Mouse (Mus musculus) heart, adult 18-20 months (tissue): ENCODE results near the gene Ttc29. TPM values are rescaled to one million over a fixed set of nuclear protein-coding genes. Genes with fewer than 3 reads are reported as not detected.

Source experiments
- DNase-seq, 2 experiments: peaks; one replicate each; pipeline ENCODE4 v3.0.0; 2021 to 2022; ENCODE audit warnings: mixed read lengths in 1 of 2
- total RNA-seq, 2 experiments: library from RNA; stranded (reverse); gene quantifications; 2 replicates each; pipeline ENCODE4 v1.2.3; 2021

The Ttc29 gene
- total RNA-seq, 2 experiments from 2014 or later = 0.26 TPM; not detected in 1

DNA sequence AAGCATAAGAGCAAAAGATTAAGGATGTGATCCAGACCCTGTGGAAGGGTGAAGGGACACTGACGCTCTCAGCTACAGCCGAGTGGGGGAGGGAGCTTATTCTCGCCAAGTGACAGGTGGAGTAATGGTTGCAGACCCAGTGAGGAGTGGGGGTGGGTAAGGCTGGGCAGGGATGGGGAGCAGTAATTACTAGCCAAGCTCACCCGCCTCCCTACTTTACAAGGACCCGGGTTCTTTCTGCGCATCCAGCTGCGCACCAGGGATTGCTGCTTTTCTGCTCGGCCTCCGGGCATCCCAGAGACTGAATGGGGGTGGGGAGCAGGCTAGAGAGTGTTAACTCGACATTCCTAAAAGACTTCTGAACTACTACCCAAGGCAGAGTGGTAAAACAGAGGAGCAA, 213.4 kb downstream of the Ttc29 start:
- no peak for DNase-seq

DNA sequence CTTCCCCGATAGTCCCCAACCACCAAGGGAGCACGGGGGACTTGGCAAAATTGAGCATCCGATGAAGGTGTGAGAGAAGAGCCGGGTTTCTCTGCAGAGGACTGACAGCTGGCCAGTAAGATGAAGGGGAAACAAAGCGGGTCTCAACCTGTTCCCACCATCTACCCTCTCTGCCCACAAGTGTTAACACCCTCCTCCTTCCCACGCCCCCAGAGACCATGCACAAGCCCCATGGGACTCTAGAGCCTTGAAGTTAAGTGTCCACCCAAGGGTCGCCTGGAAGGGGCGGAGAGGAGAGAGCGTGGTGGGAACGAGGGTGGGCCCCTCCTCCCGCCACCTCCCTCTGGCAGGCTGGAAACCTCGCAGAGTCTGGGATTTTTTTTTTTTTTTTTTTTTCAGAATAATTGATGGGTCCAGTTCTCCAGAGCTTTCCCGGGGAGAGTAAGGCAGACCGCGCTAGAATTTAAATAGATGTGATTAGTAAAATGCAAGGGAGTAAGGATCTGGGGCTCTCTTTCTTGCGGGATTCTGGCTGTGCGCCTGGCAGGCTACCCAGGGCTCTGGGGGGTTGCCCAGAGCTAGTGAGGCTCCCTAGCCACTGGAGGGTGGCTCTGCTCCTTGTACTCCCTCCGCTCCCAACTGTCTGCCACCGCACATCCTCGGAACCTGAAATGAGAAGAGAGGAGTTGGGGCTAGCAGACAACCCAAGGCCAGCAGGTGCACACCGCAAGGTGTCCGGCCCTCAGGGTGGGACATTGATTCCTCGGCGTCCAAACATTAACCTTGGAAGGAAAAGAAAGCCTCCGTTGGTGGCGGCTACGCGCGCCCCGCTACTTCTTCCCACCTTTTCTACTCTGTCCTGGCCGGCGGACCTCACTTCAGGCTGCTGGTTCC, 214.0 kb downstream of the Ttc29 start:
- DNase-seq = no peak

DNA sequence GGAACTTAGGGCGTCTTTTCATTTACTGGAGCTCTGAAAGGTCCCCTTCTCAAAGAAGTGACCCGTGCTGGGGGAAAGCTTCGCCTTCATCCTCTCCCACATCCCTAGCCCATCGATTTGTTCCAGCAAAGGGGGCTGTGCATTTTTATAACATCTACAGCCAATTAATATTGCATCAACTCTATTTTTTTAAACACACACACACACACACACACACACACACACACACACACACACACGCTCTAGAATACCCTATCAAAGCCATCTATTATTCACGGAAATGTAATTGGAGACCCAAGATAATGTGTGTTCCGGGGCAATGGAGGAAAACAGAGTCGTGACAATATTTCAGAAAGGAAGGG, 214.7 kb downstream of the Ttc29 start:
- DNase-seq = no peak

DNA sequence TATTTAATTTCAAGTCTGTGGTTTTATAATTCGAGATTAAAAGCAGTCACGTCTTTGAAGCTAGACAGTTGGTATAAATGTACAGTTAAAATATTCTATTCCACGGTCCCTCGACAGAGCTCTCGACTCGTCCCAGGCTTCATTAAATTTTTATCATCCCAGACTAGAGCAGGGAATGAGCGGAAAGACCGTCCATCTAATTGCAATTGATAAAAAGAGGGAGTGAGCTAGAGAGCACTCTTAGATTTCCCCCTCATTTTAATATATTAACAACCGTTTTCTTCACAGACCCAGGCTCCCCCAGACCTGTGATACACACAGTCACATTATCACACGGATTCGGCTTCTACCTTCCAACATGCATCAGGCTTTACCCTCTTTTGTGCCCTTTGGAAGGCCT, 215.1 kb downstream of the Ttc29 start:
- no peak for DNase-seq

DNA sequence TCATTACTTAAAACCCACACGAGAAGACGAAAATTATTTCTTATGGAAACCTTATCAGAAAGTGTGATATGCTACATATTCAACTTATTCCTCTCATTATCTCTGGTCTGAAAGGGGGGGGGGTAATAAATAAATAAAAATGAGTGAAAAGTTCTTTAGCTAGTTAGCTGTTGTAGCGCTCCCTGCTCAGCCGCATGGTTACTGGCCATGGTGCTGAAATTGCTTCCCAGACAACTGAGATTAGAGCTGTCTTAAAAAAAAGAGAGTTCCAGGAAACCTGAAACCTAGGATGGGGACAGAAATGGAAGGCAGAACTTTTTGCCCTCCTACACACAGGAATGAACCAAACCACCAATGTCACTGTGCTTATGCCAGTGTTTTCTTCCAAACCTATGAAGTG, 218.3 kb downstream of the Ttc29 start:
- peak in 1 of 2 experiments; percentile 46 for DNase-seq

DNA sequence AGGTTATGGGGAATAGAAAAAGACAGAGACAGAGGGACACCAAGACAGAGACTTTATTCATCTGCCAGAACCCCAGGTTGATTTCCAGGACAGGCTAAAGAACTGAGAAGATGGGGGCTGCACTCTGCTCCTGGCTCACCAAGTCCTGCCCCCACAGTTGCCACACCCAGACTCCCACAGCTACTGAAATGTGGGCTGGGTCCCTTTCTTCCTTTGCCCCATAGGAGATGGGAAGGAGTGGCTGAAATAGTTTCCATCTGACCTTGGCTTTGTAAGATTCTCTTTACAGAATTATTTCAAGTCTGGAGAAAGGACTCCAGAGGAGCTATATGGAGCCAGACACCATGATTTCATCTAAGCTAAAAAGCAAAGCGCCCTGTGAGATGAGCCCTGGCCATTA, 219.4 kb downstream of the Ttc29 start:
- no peak for DNase-seq

DNA sequence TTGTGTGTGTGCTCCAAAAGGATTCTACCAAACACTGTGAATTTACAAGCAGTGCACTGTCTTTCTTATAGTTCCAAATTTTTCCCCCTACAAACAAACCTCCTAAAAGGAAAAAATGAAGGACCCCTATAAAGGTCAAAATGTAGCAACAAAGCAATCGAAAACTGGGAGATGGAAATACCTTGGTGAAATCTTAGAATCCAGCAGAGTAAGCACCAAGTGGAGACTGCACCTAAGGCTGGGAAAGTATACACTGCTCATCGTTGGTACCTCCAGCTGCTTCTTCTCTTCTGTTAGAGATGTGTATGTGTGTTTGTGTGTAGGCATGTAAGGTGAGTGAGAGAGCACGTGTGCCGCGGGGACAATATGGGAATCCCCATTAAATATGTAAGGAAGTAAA, 220.2 kb downstream of the Ttc29 start:
- no peak for DNase-seq

DNA sequence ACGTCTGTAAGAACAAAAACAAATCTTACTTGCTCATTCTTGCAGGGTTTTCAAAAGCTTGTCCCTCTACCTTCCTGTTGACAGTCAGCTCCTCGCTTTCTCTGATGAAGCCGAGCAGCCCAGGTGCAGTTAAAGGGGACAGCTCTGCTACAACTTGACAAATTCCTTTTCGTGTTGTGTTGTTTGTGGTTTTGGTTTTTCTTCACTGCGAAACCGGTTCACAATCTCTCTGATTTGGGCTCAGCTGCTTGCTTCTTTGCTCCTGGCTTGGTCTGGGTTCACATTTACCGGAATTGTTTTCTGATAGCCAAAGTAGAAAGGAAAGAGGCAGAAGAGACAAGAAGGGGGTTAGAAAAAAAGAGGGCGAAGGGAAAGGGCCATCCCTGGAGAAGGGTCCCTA, 221.2 kb downstream of the Ttc29 start:
- no peak for DNase-seq

DNA sequence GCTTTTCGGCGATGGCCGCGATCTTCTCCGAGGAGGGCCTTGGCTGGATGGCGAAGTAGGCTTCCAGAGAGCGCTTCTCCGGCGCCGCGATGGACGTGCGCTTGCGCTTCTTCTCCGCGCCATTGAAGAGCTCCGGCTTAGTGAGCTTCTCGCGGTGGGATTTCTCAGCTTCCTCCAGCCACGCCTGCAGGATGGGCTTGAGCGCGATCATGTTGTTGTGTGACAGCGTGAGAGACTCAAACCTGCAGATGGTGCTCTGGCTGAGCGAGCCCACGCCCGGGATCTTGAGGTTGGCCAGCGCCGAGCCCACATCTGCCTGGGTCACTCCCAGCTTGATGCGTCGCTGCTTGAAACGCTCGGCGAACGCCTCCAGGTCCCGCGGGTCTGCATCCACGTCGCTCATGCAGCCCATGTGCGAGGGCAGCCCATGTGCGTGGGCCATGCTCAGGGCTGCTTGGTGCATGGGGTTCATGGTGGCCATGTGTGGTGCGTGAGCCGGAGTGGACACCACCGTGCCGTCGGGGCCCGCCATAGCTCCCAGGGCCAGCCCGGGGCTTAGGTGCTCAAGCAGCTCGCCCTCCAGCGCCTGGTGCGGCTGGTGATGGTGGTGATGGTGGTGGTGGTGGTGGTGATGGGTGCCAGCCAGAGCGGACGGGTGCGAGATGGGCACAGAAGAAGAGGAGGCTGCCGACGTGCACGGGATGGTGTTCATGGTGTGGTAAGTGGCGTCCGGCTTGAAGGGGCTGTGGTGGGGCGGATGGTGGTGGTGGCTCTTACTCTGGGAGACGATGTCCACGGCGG, 221.9 kb downstream of the Ttc29 start:
- DNase-seq = no peak

DNA sequence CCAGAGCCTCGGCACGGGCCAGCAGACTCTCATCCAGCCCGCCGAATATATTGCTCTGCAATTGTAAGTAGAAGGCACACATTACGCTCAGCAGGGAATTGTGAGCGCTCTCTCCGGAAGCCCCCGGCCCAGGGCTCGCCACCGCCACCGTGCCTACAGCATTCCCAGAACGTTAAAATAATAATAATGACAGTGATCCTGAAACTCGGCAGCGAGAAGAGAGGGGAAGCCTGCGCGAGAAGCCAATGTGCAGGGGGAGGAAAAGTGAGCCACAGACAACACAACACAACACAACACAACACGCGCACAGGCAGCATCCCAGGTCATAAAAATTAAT, 222.5 kb downstream of the Ttc29 start:
- DNase-seq = no peak

DNA sequence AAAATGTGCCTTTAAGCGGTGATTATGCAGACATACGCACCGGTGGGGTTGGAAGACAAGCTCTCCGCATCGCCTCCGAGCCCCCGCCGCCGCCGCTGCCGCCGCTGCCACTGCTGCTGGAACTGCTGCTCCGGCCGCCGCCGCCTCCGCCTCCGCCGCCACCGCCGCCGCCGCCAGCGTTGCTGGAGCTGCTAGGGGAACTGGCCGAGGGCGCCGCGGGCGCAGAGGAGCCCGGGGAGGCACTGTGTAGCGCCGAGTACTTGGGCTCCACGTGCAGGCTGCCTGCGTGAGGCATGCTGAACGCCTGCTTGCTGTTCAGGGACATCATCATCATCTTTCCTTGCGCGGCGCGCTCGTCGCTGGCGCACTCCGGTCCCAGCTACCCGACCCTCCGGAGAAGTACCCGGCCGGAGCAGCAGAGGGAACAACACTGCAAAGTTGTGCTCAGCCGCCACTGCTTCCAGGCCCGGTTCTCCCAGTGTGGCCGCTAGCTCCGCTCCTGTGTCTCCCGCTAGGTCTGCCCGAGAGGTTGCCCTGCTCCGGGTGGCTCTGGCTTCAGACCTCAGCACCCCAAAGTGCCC, 223.1 kb downstream of the Ttc29 start, which contains the start of gene Pou4f2:
Gene Pou4f2 (minus strand): TSS at position 575 of the 581 bp plus-strand sequence.
- DNase-seq = no peak

DNA sequence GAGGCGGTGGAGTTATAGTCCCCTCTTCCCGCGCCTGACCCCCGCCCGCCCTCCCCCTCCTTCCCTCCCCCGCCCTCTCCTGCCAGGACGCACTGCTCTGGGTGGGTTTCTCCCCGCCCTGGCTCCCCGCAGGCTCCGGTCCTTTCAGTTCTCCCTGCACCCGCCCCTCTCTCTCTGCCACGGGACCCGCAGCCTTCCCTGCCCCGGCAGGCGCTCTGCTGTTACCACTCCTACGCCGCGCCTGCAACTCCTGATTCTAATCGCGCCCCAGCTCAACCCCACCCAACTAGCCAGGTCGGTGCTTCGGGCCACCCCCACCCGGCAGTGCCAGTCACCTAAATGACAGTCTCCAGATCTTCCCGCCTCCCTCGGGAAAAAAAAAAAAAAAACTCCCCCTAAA, 223.6 kb downstream of the Ttc29 start:
- DNase-seq = no peak

DNA sequence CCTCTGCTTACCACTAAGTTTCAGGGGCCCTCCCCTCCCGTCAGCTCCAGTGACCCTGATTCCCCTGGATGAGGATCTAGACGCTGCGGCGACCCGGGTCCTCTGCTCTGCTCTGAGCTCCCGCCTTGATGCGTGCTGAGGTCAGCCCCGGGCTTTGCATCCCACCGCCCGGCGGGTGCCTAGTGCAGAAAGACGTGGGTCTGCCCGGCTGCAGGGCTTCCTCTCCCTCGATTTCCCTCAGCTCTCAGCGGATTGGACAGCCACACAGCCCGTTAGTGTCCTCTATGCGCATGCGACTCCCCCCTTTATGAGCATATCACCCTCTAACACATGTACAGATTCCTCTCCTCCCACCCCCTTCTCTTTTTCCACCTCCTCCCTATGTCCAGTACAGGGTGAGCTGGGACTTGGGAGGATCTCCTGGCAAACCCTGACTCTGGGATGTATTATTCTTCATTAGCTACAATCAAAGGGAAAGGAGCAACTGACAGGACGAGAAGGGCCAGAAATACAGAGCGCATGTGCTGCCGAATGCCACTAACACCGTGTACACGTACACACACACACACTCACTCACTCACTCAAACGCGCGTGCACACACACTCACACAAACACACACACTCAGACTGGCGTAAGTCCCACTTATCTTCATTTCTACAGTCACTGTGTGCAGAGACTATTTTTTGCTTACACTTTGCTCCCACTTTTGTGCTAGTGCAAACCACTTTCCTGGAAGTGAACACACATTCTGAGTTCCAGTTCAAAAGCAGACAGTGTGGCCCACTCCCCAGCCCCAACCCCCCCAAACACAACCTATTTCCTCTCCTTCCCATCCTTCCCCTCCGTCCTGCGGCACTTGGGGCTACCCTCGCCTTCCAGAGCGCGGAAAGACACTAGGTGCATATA, 224.3 kb downstream of the Ttc29 start:
- DNase-seq = no peak

DNA sequence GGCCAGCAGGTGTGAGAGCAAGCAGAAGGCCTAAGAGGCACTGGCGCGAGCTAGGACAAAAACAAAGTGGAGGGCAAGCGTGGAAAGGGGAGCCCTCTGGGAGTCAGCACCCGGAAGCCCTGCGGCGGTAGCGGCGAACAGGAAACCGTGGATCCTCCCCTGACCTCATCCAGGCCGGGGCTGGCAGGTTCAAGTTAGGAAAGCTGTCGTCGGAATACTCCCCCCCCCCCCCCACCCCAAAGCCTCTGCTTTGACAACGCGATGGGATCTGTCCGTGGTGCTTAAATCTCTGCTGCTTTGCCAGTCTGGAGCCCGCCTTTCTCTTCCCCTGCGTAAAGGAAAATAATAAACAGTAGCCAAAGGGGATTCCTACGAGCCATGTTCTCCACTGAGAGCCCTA, 225.0 kb downstream of the Ttc29 start:
- DNase-seq = peak; percentile 8 to 31

DNA sequence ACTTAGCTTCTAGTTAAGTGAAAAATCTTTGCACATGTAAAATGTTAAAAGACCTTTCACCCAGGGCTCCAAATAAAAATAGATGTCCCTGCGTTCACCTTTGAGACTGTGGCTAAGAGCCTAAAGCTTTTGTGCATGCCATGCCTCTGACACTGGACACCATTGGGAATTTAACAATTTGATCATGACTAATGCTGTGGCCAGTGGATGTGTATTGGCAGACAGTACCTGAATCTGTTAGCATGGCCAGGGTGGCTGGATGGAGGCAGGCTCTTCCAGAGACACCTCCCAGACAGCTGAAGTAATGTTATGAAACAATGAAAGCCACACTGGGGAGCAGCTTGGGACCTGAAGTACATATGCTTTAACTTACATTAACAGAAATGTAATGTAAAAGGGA, 229.7 kb downstream of the Ttc29 start:
- DNase-seq = no peak

Other genes with a start within 250 kb of the Ttc29 start
- gene Pou4f2, start 223.3 kb downstream of the Ttc29 start, total RNA-seq = not detected